Mouse (Mus musculus) stomach, postnatal 0 days (tissue): ENCODE measurements around the gene Dhdh. TPM values are rescaled to one million over a fixed set of nuclear protein-coding genes. Genes with fewer than 3 reads are reported as not detected.
"Not testable (repeated sequence)": the region's sequence is repeated elsewhere in the genome, so short reads cannot be mapped to it uniquely, and the experiment has no call there.

Experiments used
- ATAC-seq: fragments of 200-750 bp; cut with Nextera tagmentation; 2 replicates; pipeline ENCODE4 v1.8.0; 2017; ENCODE audit not compliant: low FRiP score, low TSS enrichment
- DNase-seq: peaks from one replicate; pipeline ENCODE4 v3.0.0-alpha.2; 2016; ENCODE audit warnings: low spot score
- H3K27ac ChIP-seq: fragments of 300-500 bp; sonication (generic); replicated peaks from 2 replicates; pipeline ENCODE4 v1.5.1; 2014; ENCODE audit warnings: mild to moderate bottlenecking, control low read depth
- H3K27me3 ChIP-seq: fragments of 300-500 bp; sonication (generic); 2 replicates; pipeline ENCODE4 v1.6.1; 2014; ENCODE audit warnings: low read length; ENCODE audit not compliant: control insufficient read depth, insufficient read depth
- H3K36me3 ChIP-seq: fragments of 300-500 bp; sonication (generic); 2 replicates; pipeline ENCODE4 v1.6.1; 2014; ENCODE audit warnings: low read length, mixed read lengths; ENCODE audit not compliant: control insufficient read depth, insufficient read depth
- H3K4me1 ChIP-seq: fragments of 300-500 bp; sonication (generic); replicated peaks from 2 replicates; pipeline ENCODE4 v1.6.1; 2014; ENCODE audit warnings: antibody characterized with exemption; ENCODE audit not compliant: control insufficient read depth, insufficient read depth
- H3K4me2 ChIP-seq: fragments of 300-500 bp; sonication (generic); replicated peaks from 2 replicates; pipeline ENCODE4 v1.6.1; 2014; ENCODE audit warnings: low read depth, mild to moderate bottlenecking, control low read depth, moderate library complexity
- H3K4me3 ChIP-seq: fragments of 300-500 bp; sonication (generic); 2 replicates; pipeline ENCODE4 v1.5.1; 2014; ENCODE audit warnings: low read depth, low read length, control low read depth
- H3K9ac ChIP-seq: fragments of 300-500 bp; sonication (generic); 2 replicates; pipeline ENCODE4 v1.6.1; 2014; ENCODE audit warnings: mild to moderate bottlenecking, low read length, control low read depth, mixed read lengths
- H3K9me3 ChIP-seq: fragments of 300-500 bp; sonication (generic); 2 replicates; pipeline ENCODE4 v1.6.1; 2016; ENCODE audit warnings: low read length; ENCODE audit not compliant: control insufficient read depth
- CTCF ChIP-seq: IDR thresholded peaks from 2 replicates; pipeline ENCODE4 v1.5.1; 2016; ENCODE audit warnings: antibody characterized with exemption, low read depth, mild to moderate bottlenecking, moderate library complexity
- EP300 ChIP-seq: optimal IDR thresholded peaks from 2 replicates; pipeline ENCODE3; 2016; ENCODE audit warnings: antibody characterized with exemption
- WGBS: fragments of 180-500 bp; shearing (Covaris S2); extraction: QIAGEN DNeasy Blood & Tissue Kit; methylation state at CpG from one replicate; pipeline ENCODE4 v1.1.7; 2014; 5-methylcytosine and 5-hydroxymethylcytosine counted together
- polyA plus RNA-seq: library from polyadenylated mRNA; unstranded; fragments of >200 nt; fragmentation: Nextera tagmentation; extraction: Ambion mirVana; gene quantifications from 2 replicates; pipeline ENCODE4 v1.2.1, GENCODE M21; 2015

The Dhdh gene
- polyA plus RNA-seq, 1 experiment from 2014 or later = 1.1 TPM

DNA sequence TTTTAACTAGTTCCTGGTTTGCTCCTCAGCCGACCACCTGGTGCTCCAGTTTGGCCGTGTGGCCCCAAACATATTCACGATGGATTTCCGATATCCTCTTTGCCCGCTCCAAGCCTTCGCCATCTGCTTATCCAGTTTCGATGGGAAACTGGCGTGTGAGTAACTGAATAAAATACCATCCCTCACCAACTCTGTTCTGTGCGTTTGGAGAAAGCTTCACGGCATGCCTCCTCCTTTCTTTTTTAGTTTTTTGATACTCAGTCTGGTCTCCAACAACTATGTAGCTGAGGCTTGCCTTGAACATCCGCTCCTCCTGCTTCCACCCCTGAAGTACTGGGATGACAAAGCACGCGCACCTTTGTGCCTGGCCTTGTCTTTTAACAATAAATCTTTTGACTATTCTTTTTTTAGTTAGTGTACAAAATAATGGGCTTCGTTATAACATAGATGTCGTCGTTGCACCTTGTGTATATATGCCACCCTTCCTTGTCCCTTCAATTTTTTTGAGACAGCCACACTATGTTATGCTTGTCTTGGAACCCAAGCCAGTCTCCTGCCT lies 33.7 kb upstream of the Dhdh start:
- 0 out of 2 replicates have a peak overlapping the region, but pooled peaks have one; percentile 70 for H3K9ac ChIP-seq
- peaks cover 4% of the 10 kb centered on the region; the same call in 1 of the 2 replicates for H3K36me3 ChIP-seq
- no peak for ATAC-seq
- H3K4me1 ChIP-seq = 0 out of 2 replicates have a peak, but pooled peaks cover 6% of the 10 kb centered on the region
- WGBS = 58% methylated on average over 16 of the region's 16 CpGs
- peak overlapping the region; percentile 61 for H3K4me2 ChIP-seq
- no peak for DNase-seq
- TF ChIP-seq EP300 = no peak
- TF ChIP-seq CTCF = no peak
- peak overlapping the region; percentile 86; the same call in 1 of the 2 replicates for H3K27ac ChIP-seq
- no peaks in the 10 kb centered on the region for H3K27me3 ChIP-seq
- peak overlapping the region; percentile 45 for H3K4me3 ChIP-seq
- H3K9me3 ChIP-seq = no peaks in the 10 kb centered on the region

DNA sequence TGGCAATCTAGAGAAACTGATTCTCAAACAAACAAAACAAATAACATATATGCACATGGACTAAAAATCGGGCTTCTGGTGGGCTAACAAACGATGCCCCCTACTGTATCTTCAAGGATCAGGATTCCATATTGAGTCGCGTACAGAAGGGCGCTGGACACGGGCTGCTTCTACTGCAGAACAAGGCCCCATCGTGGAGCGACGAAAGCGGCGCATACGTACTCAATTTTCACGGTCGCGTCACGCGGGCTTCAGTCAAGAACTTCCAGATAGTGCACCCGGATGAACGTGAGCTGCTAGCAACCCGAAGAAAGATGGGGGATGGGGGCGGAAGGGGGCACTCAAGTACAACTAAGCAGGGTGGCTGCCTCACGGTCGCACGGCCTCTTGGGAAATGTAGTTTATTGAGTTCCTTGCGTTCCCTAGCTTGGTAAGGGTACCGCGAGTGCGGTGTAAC lies 33.2 kb upstream of the Dhdh start:
- under 1% methylated on average over 28 of the region's 28 CpGs for WGBS
- TF ChIP-seq EP300 = no peak
- peak; percentile 57 for TF ChIP-seq CTCF
- H3K27ac ChIP-seq = peak overlapping the region; percentile 86

DNA sequence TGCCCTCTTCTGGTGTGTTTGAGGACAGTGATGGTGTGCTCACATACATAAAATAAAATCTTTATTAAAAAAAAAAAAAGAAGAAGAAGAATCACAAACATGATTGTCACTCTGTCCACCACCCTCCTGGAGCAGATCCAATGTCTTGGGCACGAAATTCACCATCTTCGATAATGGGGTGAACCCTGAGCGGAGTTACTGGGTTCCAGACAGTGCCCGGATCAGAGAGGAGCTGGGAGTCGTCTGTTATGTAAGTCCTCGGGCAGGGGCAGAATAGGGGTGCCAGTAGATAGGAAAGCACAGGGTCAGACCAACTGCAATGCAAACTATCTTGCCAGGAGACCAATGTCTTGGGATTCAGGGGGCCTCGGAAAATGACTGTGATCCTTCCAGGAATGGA lies 32.0 kb upstream of the Dhdh start:
- no peaks in the 10 kb centered on the region for H3K27me3 ChIP-seq
- no peak overlapping the region for H3K27ac ChIP-seq
- ATAC-seq (no peak), DNase-seq (no peak)
- H3K4me2 ChIP-seq = no peak overlapping the region
- H3K36me3 ChIP-seq = peaks cover 4% of the 10 kb centered on the region; the same call in 1 of the 2 replicates
- WGBS = 93% methylated on average over 7 of the region's 7 CpGs
- no peak for TF ChIP-seq EP300
- no peak for TF ChIP-seq CTCF
- 0 out of 2 replicates have a peak, but pooled peaks cover 6% of the 10 kb centered on the region for H3K4me1 ChIP-seq
- no peaks in the 10 kb centered on the region for H3K9me3 ChIP-seq
- H3K4me3 ChIP-seq = no peak overlapping the region
- H3K9ac ChIP-seq = no peak overlapping the region

More for the DNA sequence above, 33.2 kb upstream of the Dhdh start:
- no peaks in the 10 kb centered on the region for H3K27me3 ChIP-seq
- H3K36me3 ChIP-seq = peaks cover 4% of the 10 kb centered on the region; the same call in 1 of the 2 replicates
- no peaks in the 10 kb centered on the region for H3K9me3 ChIP-seq
- H3K9ac ChIP-seq = peak overlapping the region; percentile 70
- H3K4me1 ChIP-seq = 0 out of 2 replicates have a peak, but pooled peaks cover 6% of the 10 kb centered on the region
- ATAC-seq (peak; percentile 59), DNase-seq (peak; percentile 89)
- peak overlapping the region; percentile 61 for H3K4me2 ChIP-seq
- peak overlapping the region; percentile 45 for H3K4me3 ChIP-seq

DNA sequence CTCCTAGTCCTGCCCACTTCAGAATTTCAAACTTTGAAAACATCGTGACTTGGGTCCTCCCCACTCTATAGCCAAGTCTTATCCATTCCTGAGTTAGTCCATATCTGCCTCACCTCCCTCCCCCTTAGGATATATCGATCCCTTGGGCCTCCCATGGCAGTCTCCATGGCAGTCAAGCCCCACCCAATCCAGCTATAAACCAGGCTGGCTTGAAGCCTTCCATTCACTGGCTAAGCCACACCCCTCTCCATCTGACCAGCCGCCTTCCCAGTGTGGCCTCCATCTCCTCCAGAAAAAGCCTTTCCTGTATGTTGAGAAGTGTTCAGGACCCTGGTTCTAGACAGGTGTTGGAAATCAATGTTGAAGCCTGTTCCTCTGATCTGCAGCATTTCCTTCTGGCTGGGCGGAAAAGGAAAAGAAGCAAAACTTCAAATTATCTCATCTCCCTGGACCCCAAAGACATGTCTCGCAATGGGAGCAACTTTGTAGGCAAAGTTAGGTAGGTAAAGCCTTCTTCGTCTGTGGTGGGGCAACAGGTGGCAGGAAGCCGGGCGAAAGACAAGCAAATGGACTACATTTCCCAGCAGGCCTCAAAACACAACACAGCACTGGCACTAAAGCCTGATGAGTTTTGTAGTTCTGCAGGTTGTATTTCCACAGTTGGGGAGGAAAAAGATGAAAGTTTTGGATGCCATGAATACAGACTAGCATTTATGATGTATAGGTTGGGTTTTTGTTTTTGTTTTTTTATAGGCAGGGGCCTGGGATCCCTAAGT lies 30.9 kb upstream of the Dhdh start:
- no peak overlapping the region for H3K27ac ChIP-seq
- H3K4me1 ChIP-seq = 0 out of 2 replicates have a peak, but pooled peaks cover 3% of the 10 kb centered on the region
- no peak for DNase-seq
- no peak overlapping the region for H3K4me3 ChIP-seq
- H3K9ac ChIP-seq = no peak overlapping the region
- TF ChIP-seq EP300 (no peak), CTCF (no peak)
- no peaks in the 10 kb centered on the region for H3K27me3 ChIP-seq
- WGBS = 72% methylated on average over 8 of the region's 8 CpGs
- H3K4me2 ChIP-seq = no peak overlapping the region
- peaks cover 4% of the 10 kb centered on the region; the same call in 1 of the 2 replicates for H3K36me3 ChIP-seq
- no peaks in the 10 kb centered on the region for H3K9me3 ChIP-seq
- ATAC-seq = no peak

DNA sequence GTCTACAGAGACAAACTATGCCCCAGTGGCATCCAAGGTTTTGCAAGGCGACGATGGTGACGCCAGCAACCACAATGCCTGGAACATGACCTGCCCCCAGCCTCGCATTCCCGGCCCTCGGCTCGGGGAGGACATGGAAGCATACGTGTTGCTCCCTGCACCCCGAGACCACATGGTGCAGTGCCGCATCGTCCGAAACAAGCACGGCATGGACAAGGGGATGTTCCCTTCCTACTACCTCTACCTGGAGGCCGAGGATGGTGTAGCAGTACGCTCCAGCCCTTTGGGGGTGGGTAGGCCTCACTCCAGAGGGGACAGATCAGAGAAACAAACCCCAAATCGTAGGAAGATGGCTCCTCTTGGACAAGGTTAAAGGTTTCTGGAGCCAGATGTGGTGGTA lies 30.0 kb upstream of the Dhdh start:
- H3K27ac ChIP-seq = no peak overlapping the region
- H3K4me2 ChIP-seq = no peak overlapping the region
- no peaks in the 10 kb centered on the region for H3K9me3 ChIP-seq
- H3K27me3 ChIP-seq = no peaks in the 10 kb centered on the region
- TF ChIP-seq EP300 (no peak), CTCF (no peak)
- ATAC-seq (no peak), DNase-seq (no peak)
- H3K4me3 ChIP-seq = no peak overlapping the region
- H3K4me1 ChIP-seq = 0 out of 2 replicates have a peak, but pooled peaks cover 3% of the 10 kb centered on the region
- peaks cover 4% of the 10 kb centered on the region; the same call in 1 of the 2 replicates for H3K36me3 ChIP-seq
- 94% methylated on average over 16 of the region's 16 CpGs for WGBS
- no peak overlapping the region for H3K9ac ChIP-seq

DNA sequence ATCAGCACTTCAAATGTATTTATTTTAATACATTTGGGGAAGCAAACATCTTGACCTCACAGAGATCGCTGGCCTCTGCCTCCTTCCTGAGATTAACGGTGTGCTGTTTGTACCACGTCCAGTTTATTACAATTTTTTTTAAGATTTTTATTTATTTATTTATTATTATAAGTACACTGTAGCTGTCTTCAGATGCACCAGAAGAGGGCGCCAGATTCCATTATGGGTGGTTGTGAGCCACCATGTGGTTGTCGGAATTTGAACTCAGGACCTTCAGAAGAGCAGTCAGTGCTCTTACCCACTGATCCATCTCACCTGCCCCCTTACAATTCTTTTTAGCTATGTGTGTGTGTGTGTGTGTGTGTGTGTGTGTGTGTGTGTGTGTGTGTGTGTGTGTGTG lies 28.2 kb upstream of the Dhdh start:
- not testable (repeated sequence) for H3K27me3 ChIP-seq, H3K4me3 ChIP-seq, H3K27ac ChIP-seq, H3K9ac ChIP-seq, ATAC-seq, H3K36me3 ChIP-seq, H3K4me2 ChIP-seq, H3K9me3 ChIP-seq, H3K4me1 ChIP-seq, DNase-seq
- peak; percentile 47 for TF ChIP-seq CTCF
- 64% methylated on average over 5 of the region's 5 CpGs for WGBS
